Mouse (Mus musculus): Measurements from ENCODE around the gene Pla1a.

DNA sequence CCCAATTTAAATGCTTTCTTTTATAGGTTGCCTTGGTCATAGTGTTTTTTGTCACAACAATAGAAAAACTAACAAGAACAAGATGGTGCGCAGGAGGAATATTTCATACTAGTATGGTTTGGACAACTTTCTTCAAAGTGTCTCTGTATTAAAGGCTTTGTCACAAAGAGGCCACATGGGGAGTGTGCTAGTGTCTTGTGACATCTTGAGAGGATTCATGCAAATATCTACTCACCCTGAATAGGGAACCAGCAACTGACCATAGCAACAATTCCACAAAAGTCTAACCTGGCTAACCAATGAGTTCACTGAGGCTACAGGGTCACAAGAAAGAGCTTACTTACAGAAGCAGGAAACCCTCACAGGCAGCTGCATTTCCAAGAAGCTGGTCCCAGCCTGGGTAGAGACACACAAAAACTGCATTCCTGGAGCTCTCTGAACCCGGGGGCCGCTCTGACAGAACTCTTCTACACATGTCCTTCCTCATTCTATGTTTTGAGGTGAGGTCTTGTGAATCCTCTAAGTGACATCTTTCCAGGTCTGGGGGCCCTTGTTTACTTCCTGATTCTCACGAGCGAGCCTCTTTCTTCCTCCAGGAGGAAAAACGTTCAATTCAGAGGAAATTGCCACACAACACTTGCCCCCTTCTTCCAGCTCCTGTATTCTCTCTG is 37.8 kb downstream of the Pla1a start:
- TF ChIP-seq CTCF (IDR thresholded peaks at IDR 0.05), result no peak
- no peak for TF ChIP-seq EP300 (IDR thresholded peaks at IDR 0.05)

Measured in lung, postnatal 0 days (tissue).